Mouse (Mus musculus): Measurements from ENCODE around the gene Clic1.

DNA sequence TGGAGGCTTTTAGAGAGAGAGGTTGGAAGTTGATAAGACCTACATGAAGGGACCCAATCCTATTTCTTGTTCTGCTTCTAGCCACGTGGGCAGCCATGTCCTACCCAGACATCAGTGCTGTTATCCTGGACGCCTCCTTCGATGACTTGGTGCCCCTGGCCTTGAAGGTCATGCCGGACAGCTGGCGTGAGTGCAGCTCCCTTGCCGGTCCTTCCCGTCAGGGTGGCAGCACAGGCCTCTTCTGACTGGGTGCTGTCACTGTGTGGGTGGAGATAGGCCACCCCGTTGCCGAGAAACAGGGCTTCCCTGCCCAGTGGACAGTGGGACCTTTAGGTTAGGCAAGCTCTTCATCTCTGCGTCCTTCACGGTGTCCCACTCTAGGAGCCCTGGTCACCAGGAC is 51.4 kb downstream of the Clic1 start:
- TF ChIP-seq CTCF (IDR thresholded peaks at IDR 0.05; ENCODE audit: low read depth), result no peak
- TF ChIP-seq EP300 (IDR thresholded peaks at IDR 0.05; ENCODE audit: low read depth), result no peak

All from liver, postnatal 0 days (tissue).